24 mouse cellular contexts compared by ENCODE assay signal in the genomic region with DNA sequence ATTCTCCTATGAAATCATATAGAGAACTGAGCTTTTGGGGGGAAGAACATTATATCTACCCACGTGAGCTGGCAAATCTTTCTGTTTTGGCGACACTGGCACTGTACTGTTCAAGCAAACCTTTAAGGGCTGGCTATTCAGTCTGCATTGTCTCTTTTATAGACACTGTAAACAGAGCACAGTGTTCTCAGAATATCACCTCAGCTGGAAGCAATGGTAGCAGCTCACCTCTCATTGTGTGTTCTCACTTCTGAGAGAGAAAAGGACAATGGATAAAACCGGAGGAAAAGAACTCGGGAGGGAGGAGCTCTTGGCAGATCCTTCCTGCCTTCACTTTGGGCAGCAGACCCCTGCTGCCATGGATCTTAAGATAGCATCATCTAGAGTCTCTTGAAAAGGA.
DNase-seq lines count a peak whose midpoint lies in the region; ATAC-seq and TF ChIP-seq lines count a peak whose summit lies in the region.
"Had no signal": no experiment of that assay in that cellular context is flagged by ENCODE, and none has a peak within 500 bp of the region (broad histone marks: within the 10 kb centered on the region; RNA-seq: fewer than 3 reads in every experiment).

No protein-coding gene starts in this region.

- no peaks in the 10 kb centered on the region for H3K27me3 ChIP-seq in midbrain, embryonic 15.5 days (replicated peaks)
- no peaks in the 10 kb centered on the region for H3K27me3 ChIP-seq in midbrain, embryonic 13.5 days
- H3K27me3 ChIP-seq: CH12.LX; embryonic facial prominence, embryonic 13.5 days; embryonic facial prominence, embryonic 15.5 days; forebrain, embryonic 12.5 days had no signal

- no peaks in the 10 kb centered on the region for H3K4me1 ChIP-seq in midbrain, embryonic 15.5 days
- no peaks in the 10 kb centered on the region for H3K4me1 ChIP-seq in midbrain, embryonic 13.5 days (replicated peaks)
- H3K4me1 ChIP-seq: embryonic facial prominence, embryonic 13.5 days; embryonic facial prominence, embryonic 15.5 days; forebrain, embryonic 10.5 days; forebrain, embryonic 12.5 days had no signal

- no peak for TF ChIP-seq CTCF in brain, embryonic 14.5 days (IDR thresholded peaks at IDR 0.05; ENCODE audit: borderline replicate concordance, extremely low read depth, insufficient read depth, insufficient read length)

- TF ChIP-seq POLR2A in brain, embryonic 14.5 days (IDR thresholded peaks at IDR 0.05; ENCODE audit: borderline replicate concordance, extremely low read depth, insufficient read depth, insufficient read length, poor library complexity, severe bottlenecking): no peak

- H3K27ac ChIP-seq in midbrain, embryonic 15.5 days: no peak overlapping the region
- H3K27ac ChIP-seq in midbrain, embryonic 13.5 days: no peak overlapping the region
- H3K27ac ChIP-seq: embryonic facial prominence, embryonic 13.5 days; embryonic facial prominence, embryonic 15.5 days; forebrain, embryonic 10.5 days; forebrain, embryonic 12.5 days had no signal

- 0 out of 2 replicates have a peak, but pooled peaks have one; percentile 48 for ATAC-seq in midbrain, embryonic 15.5 days (replicated peaks)
- ATAC-seq in midbrain, embryonic 13.5 days: no peak
- ATAC-seq in CD4-positive, CD25-positive, alpha-beta regulatory T cell, adult 4 months: no peak
- ATAC-seq: forebrain, embryonic 14.5 days; forebrain, embryonic 16.5 days had no signal

- H3K36me3 ChIP-seq in midbrain, embryonic 15.5 days (replicated peaks): no peaks in the 10 kb centered on the region
- no peaks in the 10 kb centered on the region for H3K36me3 ChIP-seq in midbrain, embryonic 13.5 days
- H3K36me3 ChIP-seq: embryonic facial prominence, embryonic 13.5 days; embryonic facial prominence, embryonic 15.5 days; forebrain, embryonic 10.5 days; forebrain, embryonic 12.5 days had no signal

- DNase-seq in ES-CJ7 (ENCODE audit: low read depth, low spot score) (peak; percentile 4), R1 (ENCODE audit: low read depth, low spot score) (peak; percentile 57)
- peak; percentile 29 for DNase-seq in brain, embryonic 14.5 days (ENCODE audit: low read depth)
- no peak for DNase-seq in layer of hippocampus, adult 8-10 months (ENCODE audit: low spot score in 2 of 2)
- DNase-seq: adrenal gland, adult 2 months; adrenal gland, postnatal 10 days; adrenal gland, postnatal 25 days; cerebellum, adult 11-12 months; cerebellum, adult 2 months; cerebellum, adult 9-10 months; cerebellum, postnatal 10 days; cerebellum, postnatal 25 days; embryo, embryonic 11 days had no signal

- no peaks in the 10 kb centered on the region for H3K9me3 ChIP-seq in midbrain, embryonic 15.5 days
- no peaks in the 10 kb centered on the region for H3K9me3 ChIP-seq in midbrain, embryonic 13.5 days
- H3K9me3 ChIP-seq: embryonic facial prominence, embryonic 13.5 days; embryonic facial prominence, embryonic 15.5 days; forebrain, embryonic 10.5 days; forebrain, embryonic 12.5 days had no signal

- WGBS in midbrain, embryonic 15.5 days: 23% methylated on average over 4 of the region's 4 CpGs
- 26% methylated on average over 4 of the region's 4 CpGs for WGBS in midbrain, embryonic 13.5 days

- H3K4me3 ChIP-seq in midbrain, embryonic 15.5 days: no peak overlapping the region
- no peak overlapping the region for H3K4me3 ChIP-seq in midbrain, embryonic 13.5 days (replicated peaks)
- H3K4me3 ChIP-seq: embryonic facial prominence, embryonic 13.5 days; embryonic facial prominence, embryonic 15.5 days; erythroblast, embryonic 14.5 days; forebrain, embryonic 10.5 days; forebrain, embryonic 12.5 days had no signal

- no peak overlapping the region for H3K4me2 ChIP-seq in midbrain, embryonic 15.5 days
- no peak overlapping the region for H3K4me2 ChIP-seq in midbrain, embryonic 13.5 days (replicated peaks)
- H3K4me2 ChIP-seq: embryonic facial prominence, embryonic 13.5 days; embryonic facial prominence, embryonic 15.5 days; forebrain, embryonic 12.5 days had no signal

- no peak overlapping the region for H3K9ac ChIP-seq in midbrain, embryonic 15.5 days
- H3K9ac ChIP-seq in midbrain, embryonic 13.5 days (replicated peaks): no peak overlapping the region
- H3K9ac ChIP-seq: embryonic facial prominence, embryonic 13.5 days; embryonic facial prominence, embryonic 15.5 days; forebrain, embryonic 12.5 days had no signal

Comparison
In these comparisons a context has a peak if more than half of its experiments do, and no peak if none do; other contexts are left out.
1. DNase-seq: peak in ES-CJ7 (single experiment), R1 (single experiment) and brain, embryonic 14.5 days (single experiment); none in layer of hippocampus, adult 8-10 months (0 of 2).